Mouse (Mus musculus): ENCODE results near the gene Ubqln1.

The Ubqln1 gene

DNA sequence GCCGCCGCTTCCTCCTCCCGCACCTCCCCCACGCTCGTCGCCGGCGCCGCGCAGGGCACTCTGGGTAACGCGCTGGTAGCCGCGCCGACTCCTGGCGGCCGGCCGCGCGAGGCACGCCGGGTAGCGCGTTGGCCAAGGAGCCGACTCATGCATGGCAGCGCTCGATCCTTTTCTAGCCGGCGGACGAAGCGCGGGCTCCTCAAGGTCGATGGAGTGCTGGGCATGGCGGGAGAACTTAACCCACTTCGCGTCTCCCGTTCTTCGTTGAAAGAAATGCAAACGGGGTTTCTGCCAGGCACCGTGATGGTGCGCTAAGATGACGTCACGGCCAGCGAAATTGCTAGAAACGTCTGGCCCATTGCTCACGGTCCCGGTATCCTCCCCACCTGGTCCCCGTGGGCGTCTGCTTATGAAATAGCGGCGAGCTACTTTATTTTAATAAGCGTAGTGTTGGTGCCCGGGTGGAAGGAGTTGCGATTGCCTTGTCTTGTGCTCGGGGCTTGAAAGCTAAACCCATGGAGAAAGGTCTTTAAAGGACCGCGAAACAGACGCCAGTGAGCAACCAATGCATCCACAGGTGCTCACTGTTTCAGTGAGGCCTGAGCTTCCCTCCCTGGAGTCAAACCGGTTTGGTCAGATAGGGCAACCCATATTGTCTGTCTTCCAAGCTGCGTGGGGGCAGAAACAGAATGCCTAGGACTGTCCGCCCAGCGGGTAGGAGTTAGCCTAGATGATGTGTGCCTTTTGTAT lies at the start of gene Ubqln1:
Gene Ubqln1, minus strand, starts transcription at position 62 of the 750 bp plus-strand sequence.
- DNase-seq = peak; percentile 91

DNA sequence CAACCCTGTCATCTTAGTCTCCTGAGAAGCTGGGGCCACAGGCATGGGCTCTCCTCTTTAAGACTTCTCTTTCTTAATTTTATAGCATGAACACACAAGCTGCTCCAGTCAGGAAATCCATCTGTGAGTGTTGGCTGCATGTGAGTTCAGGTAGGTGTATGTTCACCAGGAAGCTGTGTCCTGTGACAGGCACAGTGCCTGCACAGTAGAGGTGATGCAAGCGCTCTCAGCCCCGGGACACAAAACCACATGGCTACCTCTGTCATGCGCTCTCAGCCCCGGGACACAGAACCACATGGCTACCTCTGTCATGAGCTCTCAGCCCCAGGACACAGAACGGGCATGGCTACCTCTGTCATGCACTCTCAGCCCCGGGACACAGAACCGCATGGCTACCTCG lies 48.1 kb upstream of the Ubqln1 start:
- DNase-seq = no peak

DNA sequence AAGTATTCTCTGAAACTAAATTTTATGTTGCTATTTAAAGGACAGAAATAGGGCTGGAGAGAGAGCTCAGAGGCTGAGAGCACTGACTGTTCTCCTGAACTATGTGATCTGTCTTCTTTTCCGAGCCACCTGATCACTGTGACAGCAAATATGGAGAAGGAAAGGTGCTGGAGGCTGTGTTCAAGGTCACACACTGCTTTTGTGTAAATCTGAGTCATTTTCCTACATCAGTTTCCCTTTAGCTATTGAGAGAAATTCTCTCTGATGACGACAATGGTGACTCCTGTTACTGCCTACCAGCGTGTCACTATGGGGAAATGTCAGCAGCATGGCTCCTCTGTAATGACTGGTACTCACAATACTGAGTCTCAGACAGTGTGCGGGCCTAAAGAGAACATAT lies 46.2 kb upstream of the Ubqln1 start:
- no peak for DNase-seq

DNA sequence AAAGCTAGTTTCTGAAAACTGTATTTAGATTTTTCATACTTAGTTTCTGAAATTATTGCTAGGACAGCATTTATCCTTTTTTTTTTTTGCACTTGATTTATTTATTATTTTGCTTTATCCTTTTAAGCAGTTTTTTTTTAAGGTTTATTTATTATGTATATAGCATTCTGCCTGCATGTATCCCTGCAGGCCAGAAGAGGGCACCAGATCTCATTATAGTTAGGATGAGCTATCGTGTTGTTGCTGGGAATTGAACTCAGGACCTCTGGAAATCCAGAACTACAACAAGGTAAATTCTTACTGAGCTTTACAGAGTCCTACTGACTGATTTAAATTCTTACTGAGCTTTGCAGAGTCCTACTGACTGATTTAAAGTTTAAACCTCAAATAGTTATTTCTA lies 37.8 kb upstream of the Ubqln1 start:
- no peak for DNase-seq

DNA sequence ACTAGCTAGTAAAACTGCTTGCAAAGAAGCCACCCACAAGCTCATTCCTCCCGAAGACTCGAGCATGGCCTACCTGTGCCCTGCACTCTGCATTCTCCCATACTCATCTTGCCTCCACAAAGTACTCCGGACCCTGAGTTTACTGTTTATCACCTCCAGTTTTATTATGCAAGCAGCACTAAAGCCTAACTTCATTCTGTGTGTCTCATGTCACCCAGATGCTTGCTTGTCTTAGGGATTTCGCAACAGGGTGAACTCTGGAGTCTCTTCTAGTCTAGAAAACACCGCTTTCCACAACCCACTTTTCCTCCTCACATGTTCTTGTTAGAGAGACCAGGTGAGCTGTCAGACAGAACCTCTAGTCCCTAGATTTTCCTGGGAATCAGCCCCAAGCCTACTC lies 33.5 kb upstream of the Ubqln1 start:
- DNase-seq = no peak

DNA sequence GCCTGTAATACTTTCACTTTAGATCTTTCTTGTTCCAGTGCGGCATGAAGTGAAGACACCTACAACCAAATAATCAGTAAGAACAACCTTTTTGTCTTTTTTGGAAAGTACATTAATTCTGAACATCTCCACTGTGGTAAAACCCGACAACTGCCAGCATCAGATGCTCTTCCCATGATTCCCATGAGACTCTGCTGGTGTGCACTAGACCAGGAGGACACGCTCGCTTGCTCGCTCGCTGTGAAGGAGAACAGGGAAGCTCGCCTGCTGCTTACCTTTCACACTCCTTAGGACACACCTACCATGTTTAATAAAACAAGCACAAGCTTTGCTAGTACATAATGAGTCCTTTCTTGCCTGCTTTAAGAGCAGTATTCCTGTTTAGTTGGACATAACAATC lies 21.1 kb upstream of the Ubqln1 start:
- no peak for DNase-seq

DNA sequence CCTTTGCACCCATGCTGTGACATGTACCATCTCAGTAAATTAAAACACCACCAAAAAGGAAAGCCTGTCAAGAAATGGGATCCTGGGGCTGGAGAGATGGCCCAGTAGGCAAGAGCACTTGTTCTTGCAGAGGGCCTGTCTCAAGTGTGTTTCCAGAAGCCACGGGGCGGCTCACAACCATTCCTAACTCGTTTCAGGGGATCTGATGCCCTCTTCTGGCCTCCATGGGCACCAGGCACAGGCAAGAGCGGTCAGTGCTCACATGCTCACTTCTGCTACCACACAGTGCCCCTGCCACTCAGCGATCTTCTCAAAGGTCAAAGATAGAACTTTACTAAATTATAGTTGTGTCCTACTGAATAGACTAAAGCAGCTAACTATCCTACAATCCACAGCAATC lies 17.2 kb upstream of the Ubqln1 start:
- DNase-seq = peak; percentile 68

DNA sequence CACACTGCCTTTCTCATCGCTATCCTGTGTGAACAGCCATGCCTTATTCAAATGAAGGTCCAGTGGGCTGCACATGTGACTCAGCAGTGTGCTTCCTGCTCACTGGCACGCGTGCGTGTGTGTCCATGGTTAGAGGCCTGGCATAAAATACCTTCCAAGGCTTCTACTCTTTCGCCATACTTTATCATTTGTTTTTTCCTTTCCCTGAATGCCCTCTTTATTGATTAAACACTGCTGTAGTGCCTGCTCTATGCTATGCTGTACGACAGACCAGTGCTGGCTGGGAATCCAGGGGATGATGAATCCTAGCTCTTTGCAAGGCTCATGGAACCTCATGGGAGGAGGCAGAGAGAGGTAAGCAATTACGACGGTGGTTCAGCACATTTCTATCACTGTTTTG lies 16.6 kb upstream of the Ubqln1 start:
- no peak for DNase-seq

DNA sequence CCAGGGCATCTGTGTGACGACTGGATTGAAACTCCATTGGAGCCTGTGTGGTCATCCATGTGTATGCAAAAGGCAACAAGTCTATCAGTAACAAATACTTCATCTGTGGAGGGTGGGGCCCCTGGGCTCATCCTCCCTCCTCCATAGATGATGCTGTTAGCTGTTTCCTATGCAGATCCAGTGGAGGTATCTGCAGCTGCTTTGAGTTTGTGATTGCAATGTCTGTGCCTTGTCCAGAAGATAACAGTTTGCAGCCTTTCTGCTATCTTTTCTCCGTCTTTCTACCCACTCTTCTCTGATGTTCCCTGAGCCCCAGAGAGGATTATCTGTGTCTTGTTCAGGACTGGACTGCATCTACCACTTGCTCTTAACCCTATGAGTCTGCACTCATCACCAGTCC lies 13.2 kb upstream of the Ubqln1 start:
- no peak for DNase-seq

DNA sequence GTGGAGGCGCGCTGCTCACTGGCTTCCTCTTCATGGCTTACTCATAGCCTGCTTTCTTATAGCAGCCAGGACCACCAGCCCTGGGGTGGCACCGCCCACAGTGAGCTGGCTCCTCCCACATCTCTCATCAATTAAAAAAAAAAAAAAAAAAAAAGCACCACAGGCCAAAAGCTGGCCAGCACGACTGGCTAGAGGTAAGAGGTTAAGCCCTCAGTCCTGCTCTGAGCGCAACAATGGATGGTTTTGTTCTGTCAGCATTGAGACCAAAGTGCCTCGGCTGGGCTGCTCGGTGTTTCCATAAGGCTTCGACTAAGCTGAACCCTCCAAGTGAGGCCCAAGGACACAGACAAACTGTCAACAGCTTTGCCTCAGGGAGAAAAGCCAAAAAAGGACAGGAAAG lies 10.2 kb upstream of the Ubqln1 start:
- DNase-seq = no peak

DNA sequence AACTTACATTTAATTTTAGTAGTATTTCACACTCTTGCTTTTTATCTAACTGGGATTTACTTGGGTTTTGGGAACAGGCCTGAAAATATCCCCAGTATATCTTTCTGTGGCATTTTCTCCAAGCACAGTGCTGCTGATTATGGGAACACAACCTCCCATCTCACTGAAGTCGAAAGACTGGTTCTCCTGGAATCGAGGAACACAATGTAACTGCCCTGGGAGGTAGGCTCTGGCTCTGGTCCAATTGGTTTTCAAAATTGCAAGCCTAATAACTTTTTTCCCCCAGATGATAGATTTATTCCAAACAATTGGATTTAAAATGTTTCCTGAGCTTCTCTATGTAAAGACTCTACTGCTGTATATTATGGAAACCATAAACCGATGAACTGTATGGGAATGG lies 4.8 kb upstream of the Ubqln1 start:
- peak; percentile 13 for DNase-seq

DNA sequence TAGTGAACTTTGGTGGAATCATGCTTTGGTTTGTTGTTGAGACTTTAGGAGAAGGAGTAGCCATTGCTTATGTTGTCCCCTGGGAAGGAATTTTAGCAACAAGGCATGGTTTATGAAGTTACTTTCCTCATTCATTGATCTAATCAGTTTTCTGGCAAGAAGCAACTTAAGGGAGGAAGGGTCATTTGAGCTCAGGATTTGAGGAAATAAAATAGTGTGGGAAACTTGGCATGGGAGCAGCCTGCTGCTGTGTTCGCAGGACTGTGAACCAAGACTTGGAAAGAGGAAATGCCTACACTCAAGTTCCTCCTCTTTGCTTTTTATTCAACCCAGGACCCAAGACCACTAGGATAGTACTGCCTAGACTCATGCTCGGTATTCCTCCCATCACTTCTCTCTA lies 2.1 kb upstream of the Ubqln1 start:
- no peak for DNase-seq

DNA sequence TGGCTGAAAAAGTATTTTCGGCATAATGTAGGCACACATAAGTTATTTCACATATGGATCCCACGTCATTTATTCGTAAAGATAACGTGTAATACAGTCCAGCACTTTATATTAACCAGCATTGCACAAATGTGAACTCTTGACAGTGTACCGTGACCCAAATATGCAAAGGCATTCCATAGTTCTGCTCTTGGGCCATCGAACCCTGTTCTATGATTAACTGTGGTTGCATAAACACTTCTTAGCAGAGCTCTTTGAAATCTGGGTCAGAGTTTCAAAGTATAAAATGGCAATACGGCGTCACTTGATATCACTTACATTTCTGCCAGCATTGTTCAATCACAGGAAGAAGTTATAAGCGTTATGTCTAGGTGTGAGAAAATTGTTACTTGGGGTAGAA lies 942 bp upstream of the Ubqln1 start:
- DNase-seq = no peak

DNA sequence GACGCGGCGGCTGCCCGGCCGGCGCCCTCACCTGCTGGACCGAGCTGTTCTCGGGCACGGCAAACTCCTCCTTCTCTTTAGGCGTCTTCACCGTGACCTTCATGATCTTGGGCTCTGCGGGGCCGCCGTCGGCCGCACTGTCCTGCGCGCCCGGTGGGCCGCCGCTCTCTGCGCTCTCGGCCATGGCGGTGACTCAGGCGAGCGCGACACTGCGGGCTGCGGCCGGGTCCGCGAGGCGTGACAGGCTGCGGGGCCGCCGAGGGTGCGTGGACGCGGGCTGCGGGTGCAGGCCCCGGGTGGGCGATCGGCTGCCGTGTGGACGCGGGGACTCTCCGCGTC lies 231 bp downstream of the Ubqln1 start:
- DNase-seq = no peak

DNA sequence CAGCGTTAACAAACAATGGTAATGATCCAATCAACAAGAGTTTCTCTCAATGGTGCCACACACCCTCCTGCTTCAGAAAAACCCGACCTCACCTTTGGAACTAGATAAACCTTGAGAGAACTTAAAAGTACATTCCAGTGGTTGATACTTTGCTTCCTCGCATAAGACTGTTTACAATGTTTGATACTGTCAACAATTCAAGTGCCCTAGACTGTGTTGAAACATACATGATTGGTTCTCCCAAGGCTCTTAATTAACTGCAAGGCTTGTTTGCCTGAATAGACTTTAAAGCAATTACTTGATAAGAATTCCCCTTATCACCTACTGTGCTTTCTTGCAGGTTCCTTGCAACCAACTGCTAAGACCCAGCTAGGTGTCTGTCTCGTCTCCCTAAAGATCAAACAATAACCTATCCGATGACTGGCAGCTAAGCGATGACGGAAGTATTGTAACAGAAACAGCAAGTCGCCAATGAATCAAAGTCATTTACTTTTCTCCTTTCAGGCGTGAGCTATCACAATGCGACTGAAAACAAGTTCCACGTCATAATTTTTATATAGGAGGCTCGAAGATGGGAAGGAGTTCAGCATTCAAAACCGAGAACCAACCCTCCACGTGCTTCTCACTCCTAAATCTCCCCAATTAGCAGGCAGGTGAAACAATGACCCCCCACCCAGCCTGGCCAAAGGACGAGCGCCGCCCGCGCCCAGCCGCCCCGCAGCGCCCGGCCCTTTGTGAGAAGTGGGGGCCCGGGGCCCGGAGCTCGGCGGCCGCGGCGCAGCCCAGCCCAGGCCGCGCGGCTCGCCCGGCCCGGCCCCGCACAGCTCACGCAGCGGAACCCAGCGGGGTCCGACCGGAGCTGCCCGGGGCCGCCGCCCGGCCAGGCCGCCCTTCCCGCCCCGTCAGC lies 854 bp downstream of the Ubqln1 start:
- DNase-seq = peak; percentile 8

DNA sequence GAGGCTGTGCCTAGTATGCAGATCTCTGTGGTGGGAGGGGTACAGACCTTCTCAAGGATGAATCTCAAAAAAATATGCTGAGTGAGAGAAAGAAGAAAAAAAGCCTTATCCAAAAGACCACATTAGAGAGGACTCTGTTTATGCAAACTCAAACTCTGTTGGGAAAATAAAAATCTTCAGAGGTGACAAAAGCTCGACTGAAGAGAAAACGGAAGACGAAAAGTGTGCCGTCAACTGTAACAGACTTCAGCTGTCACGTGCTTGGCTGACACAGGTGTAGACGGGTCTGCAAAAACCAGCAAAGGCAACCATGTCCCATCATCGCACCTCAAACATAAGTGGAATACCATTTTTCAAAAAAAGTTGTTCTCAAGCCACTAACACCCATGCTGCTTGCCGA lies 1.7 kb downstream of the Ubqln1 start:
- no peak for DNase-seq

DNA sequence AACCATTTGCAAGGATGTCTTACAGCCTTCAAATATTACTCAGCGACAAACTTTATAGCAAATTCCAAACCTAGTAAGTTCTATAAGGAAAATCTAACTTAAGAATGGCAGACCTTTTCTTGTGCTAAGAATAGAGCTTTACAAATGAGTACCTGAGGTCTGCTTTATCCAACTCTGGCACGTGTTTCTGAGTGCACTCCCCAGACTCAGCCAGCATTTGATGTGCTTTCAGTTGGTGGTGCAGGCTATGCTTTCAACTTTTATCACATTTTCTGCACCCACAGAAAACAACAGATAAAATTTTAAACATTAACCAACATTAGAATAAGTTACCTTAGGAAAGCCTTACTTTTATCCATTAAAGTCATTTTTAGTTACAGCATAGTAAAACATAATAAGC lies 2.9 kb downstream of the Ubqln1 start:
- DNase-seq = no peak

DNA sequence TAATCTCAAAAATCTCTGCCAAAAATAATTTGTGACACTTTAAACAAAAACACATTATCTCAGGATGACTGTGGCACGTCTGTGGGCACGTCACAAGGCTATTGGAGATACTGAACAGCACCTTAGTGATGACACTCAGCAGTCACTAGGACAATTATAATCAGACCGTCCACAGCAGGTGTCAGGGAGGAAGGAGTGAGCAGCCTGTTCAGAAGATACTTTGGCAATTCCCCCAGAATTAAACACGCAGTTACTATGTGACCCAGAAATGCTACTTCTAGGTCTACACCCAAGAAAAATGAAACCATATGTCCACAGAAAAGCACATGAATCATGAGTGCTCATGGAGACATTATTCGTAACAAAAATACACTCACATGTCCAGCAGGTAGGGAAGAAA lies 5.0 kb downstream of the Ubqln1 start:
- DNase-seq = no peak

DNA sequence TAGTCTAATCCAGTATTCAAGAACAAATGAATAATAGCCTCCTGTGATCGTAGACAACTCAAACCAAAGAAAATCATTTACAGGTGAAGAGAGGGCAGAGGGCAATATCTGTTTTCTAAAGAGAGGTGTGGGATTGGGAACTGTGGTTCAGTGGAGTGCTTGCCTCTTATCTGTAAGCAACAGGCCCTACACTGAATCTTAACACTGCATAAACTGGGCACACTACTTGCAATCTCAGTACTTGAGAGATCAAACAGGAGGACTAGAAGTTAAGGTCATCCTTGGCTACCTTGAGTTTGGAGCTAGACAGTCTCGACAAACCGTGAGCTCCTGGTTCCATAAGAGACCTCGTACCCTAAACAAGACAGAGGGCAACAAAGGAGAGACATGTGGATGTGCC lies 9.4 kb downstream of the Ubqln1 start:
- DNase-seq = no peak

DNA sequence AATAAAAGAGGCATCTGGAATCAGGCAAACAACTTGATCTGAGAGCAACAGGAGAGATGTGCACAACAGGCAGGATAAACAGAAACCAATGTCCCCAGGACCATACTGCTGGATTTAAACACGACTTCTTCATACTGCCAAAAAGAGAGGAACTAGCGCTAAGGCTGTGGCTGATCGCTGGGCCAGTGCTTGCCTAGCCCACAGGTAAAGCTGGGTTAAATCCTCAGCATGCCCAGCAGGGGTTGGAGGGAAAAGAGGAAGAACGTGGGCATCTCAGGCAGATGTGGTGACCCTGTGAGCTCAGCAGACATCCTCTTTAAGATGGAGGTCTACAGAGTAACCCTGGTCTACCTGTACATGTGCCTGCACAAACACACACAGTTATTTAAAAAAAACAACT lies 10.5 kb downstream of the Ubqln1 start:
- no peak for DNase-seq

DNA sequence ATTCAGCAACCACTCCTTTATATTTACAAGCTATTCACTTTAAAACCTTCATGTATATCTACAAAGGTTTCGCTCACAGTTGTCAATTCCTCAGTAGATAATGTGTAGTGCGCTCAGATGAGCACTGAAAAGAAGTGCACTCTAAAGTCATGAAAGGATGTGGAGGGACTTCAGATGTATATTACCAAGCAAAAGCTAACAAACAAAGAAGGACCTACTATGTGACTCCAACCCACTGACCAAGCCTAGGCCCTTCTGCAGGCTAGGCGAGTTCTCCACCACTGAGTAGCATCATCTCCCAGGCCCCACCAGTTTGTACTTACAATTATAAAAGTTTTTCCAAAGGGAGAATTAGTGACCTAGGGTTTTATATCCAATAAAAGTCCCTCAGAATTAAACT lies 11.3 kb downstream of the Ubqln1 start:
- DNase-seq = no peak

DNA sequence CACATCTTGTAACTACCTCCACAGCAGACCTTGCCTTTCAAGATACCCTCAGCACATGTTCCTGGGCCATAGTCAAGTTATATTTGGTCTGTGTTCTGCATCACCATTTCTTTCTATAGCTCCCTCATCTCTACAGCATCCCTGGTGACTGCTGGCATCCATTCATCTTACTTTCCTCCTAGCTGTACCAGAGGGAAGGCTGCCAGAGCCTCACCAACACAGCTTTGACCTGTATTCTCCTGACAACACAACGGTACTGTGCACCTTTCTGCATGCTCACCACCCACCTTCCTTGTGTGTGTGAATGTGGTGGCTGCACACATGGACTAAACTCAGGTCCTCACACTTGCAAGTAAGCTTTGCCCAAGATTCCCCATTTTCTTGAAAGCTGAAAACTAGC lies 12.6 kb downstream of the Ubqln1 start:
- DNase-seq = no peak

DNA sequence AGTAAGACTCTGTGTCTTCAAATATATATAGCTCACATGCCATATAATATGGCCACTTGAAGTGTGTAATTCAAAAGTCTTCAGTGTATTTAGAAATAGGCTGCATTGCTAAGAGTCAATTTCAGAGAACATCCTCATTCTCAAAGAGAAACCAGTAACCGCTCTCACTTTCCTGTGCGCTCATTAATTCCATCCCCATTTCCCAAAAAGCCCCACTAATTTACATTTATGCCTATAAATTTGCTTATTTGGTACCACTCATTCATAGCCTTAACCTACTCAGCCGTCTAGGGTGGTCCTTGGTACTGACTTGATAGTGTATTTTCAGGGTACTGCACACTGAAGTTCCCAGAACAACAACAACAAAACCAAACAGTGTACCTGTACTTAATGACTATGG lies 13.5 kb downstream of the Ubqln1 start:
- DNase-seq = no peak

DNA sequence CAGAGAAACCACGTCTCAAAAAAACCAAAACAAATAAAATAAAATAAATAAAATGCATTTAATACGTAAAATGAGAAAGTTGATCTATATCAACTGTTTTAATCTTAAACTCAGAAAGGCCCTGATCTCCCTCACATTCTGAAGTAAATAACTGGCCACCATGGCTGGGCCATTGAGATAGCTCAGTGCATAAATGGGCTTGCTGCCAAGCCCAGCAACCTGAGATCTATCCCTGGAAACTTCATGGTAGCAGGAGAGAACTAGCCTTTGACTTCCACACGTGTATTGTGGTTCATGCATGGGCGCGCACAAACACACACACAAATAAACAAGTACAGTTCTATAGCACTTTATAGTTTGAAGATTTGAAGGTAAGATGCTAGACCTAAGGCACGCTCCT lies 14.1 kb downstream of the Ubqln1 start:
- no peak for DNase-seq

All from lung, postnatal 10 days (tissue).